Mouse (Mus musculus) kidney, adult 9 months (tissue): Measurements from ENCODE around the gene Ppm1l.
"Not testable (repeated sequence)": the region's sequence is repeated elsewhere in the genome, so short reads cannot be mapped to it uniquely, and the experiment has no call there.

Source experiments
- DNase-seq: peaks from one replicate; pipeline ENCODE4 v3.0.0; 2022

The Ppm1l gene

DNA sequence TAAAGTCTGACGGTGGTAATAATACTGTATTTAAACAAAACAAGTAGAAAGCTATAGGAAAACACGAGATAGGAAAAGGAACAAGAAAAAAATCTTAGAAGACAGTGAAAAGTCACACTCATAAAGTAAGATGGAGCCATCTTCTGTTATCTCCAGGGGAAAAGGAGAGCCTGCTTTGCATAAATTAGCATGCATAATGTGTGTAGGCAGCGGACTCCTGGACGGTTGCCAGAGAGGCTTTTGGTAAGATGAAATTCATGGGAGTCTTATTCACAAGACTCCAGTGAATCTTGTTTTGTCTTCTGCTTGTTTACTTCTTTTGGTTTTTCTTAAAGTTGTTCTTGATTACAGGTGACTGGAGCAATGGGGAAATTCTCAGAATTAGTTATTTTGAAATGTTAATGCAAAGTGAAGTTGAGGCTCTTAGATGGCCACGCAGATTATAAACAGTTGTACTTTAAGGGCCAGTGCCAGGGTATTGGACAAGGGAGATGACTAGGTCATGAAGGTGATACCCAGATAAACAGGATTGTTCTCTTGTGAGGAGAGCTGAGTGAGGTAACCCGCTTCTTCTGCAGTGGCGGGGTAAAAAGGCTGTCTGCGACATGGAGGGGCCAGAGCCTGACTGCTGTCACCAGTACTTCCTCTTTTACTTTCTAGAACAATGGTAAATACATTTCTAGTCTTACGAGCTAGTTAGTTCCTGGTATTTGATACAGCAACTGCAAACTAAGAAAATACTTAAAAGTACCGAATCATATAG lies 57.1 kb downstream of the Ppm1l start:
- DNase-seq, result no peak

DNA sequence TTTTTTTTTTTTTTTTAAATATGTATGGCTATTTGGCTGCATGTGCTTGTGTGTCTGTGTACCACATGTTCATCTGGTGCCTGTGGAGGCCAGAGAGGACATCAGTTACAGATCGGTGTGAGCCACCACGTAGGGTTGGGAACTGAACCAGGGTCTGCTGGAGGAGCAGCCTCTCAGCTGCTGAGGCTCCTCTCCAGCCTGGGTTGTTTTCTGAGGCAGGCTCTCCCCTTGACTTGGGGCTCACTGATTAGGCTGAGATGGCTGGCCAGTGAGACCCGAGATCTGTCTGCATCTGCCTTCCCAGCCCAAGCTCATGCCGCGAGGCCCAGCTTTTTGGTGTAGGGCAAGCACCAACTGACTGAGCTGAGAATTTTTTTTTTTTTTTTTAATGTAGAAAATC lies 57.9 kb downstream of the Ppm1l start:
- DNase-seq, result no peak

DNA sequence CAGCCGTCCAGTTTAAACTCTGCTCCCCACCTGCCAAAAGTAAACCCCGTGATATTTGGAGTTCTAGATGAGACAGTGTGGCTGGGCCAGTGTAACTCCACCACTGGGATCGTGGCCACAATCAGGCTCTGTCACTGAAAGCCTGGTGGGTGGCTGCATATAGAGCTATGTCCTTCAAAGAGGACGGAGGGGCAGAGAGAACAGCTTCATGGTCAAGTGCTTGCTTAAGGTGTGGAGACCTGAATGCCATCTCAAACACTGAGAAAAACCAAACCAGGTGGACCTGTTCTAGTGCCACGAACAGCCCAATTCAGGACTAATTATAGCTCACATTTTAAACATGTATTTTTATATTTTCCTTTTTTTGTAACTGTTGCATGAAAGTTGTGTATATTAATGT lies 58.3 kb downstream of the Ppm1l start:
- no peak for DNase-seq

DNA sequence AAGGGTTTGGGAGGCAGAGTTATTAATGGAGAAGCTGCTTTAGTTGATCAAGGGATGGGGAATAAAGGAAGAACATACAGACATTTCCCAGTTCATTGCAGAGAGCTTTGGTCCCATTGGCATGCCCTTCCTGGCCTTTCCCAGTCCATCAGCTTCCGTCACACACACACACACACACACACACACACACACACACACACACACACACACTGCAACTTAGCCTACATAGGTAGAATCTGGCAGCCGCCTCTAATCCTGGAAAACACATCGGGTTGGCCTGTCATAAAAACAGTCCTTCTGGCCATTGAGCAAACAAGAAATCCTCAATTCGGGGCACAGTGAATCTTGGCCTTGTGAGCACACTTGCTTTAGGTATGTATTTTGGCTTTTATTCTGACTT lies 64.6 kb downstream of the Ppm1l start:
- DNase-seq, result no peak

DNA sequence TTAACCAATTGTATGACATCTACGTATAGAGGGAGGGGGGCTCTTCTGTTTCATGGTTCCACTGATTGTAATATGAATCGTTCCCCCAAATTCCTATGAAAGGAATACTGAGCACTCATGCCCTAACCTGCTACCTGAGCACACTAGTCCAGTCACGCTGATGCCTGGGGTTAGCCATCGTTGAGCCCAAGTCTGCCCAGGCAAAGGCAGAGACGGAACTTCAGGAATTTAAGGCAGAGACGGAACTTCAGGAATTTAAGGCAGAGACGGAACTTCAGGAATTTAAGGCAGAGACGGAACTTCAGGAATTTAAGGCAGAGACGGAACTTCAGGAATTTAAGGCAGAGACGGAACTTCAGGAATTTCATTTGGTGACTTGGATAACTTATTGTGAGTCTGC lies 75.2 kb downstream of the Ppm1l start:
- not testable (repeated sequence) for DNase-seq

DNA sequence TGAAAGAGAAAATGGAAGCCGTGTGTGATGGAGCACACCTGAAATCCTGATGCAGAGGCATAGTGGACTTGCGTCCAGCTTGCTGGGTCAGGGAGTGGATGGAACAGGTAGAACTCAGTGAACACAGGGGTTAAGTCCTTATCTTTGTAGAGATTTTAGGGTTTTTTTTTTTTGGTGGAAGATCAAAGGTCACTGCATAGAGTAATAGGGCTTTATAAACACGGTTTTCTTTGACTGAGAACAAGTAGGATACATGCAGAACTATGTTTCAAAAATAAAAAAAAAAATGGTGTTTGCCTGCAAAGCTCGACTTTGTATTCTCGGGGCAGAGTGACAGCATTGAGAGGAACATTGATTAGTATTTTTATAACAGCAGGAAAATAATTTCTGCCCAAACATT lies 75.6 kb downstream of the Ppm1l start:
- DNase-seq, result no peak

DNA sequence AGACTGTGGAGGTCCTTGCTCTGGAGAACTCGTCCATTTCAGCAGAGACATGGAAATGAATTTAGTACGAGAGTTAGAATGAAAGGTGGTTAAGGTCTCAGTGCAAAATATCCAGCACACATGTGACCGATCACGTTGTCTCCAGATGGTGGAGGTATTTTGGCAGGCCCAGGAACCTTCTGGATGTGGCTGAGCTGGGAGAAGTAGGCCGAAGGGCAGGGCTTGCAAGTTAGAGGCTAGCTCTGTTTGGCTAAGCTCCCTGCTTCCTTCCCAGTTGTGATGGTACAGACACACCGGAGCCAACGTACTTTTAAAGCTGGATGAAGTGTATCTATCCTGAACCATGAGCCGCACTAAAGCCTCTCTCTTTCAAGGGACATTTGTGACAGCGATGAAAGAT lies 76.4 kb downstream of the Ppm1l start:
- DNase-seq, result no peak

DNA sequence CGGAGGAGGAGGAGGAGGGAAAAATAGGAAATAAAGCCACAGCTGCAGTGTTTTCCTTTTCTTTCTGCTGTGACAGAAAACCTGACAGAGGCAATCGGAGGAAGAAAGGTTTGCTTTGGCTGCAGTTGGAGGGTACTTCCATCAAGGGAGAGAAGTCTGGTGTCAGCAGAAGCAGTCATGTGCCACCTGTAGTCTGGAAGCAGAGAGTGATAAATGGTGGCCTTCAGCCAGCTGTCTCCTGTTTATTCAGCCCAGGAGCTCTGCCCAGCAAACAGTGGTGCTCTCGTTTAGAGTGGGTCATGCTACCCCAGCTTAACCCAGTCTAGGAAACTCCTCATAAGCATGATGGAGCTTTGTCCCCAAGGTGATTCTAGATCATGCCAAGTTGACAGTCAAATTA lies 77.3 kb downstream of the Ppm1l start:
- DNase-seq, result no peak

DNA sequence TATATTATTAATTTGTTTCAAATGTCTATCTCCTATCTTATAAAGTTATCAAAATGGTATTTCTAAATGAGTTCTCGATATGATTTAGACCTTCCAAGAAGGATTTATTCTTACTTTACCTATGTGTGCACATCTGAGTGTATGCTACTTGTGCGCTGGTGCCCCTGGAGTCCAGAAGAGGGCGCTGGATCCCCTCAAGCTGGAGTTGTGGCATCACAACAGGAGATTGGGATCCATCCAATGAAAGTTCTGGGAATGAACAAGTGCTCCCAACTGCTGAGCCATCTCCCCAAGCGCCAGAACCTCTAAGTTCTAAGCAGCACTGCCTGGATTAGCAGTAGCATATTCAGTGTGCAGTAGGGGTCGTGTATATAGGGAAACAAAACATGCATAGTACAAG lies 78.4 kb downstream of the Ppm1l start:
- DNase-seq, result no peak

DNA sequence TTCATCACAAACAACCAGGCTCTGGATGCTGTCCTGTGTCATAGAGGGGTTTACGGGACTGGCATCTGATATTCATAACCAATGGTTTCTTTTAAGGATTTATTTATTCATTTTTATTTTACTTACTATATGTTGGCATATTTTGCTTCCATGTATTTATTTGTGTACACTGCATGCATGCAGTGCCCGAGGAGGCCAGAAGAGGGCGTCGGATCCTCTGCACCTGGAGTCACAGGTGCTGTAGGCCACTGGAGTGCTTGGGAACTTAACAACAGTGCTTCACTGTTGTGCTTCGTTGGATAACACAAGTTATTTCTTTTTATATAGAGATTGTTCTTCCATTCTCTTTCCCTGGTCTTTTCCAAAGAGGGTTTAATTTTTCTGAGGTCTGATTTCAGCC lies 81.1 kb downstream of the Ppm1l start:
- no peak for DNase-seq

DNA sequence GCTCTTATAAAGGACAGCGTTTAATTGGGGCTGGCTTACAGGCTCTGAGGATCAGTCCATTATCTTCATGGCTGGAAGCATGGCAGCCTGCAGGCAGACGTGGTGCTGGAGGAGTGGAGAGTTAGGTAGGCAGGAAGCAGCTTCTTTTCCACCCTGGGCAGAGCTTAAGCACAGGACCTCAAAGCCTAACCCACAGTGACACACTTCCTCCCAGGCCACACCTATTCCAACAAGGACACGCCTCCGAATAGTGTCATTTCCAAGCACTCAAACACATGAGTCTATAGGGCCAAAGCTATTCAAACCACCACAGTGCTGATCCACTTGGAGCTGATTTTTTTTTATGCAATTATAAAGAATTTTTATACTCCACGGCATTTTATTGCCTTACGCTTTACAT lies 82.7 kb downstream of the Ppm1l start:
- no peak for DNase-seq

DNA sequence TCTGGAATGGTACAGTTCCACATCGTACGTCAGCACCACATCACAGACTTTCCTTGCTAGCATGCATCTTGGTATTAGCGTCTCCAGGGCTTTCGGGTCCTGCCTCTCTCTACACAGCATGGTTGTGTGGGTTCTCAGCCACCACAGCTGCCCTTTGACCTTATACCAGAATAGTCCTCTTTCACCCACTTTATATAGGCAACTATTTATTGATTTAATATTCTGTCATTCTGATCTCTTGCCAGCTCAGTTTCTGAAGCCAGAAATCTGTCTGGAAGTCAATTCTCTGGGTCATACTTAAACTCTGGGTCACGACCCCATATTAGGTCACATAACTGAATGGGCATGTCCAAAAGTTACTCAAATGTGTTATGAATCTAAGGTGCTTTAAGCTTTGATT lies 86.5 kb downstream of the Ppm1l start:
- no peak for DNase-seq

DNA sequence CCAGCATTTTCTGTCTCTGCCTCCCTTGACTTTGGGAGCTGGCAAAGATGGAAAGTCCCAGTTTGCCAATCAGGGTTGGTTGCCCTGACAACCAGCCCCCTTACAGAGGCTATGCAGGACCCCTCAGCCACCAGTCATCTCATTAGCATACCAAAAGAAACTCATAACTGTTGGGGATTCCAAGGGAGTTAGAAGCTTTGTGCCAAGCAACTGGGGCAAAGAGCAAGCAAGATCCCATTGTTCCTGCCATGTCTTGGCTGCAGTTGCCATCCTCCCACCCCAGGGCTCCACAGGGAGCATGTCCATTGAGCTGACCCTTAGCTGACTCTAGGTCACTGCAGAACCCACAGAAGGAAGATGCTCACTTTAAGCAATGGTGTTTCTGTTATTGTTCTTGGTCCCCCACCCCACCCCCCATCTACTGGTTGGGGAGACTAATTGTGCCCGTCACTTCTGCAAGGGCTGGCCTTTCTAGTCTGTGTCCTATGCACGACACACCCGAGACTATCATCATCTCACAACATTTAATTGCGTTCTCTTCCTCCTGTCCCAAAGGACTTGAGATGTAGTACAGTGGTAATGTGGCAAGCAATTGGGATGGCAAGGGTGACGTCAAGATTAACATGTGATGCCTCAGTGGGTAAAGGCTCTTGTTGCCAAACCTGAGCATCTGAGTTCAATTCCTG lies 89.7 kb downstream of the Ppm1l start:
- DNase-seq, result no peak

DNA sequence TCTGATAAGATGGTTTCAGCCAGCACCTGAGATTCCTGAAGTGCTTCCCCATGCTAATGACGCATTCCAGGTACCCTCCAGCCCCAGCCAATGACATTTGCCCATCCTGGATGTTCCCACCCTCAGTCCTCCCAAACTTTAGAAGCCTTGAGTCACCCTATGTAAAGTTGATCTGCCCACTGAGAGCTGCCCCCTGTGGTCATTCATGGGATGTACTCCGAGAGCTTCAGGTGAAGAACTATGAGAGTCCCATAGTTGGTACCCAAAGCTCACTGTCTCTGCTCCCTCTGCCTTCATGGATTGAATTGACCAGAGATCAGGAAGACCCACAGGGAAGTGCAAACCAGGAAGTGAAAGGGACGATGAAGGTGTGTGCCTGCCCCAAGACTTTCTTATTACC lies 91.4 kb downstream of the Ppm1l start:
- DNase-seq, result no peak

DNA sequence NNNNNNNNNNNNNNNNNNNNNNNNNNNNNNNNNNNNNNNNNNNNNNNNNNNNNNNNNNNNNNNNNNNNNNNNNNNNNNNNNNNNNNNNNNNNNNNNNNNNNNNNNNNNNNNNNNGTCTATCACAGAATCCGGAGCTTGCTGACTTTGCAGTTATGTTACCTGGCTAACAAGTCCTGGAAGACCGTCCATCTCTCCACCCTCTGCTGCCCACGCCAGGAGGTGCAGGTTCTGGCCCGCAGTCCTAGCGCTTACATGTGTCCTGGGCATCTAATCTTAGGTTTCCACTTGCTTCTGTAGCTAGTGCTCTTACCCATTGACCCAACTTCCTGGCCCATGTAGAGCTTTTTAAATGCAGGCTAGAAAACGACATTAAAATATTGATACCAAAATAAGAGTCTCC lies 99.5 kb downstream of the Ppm1l start:
- peak; percentile 1 for DNase-seq

DNA sequence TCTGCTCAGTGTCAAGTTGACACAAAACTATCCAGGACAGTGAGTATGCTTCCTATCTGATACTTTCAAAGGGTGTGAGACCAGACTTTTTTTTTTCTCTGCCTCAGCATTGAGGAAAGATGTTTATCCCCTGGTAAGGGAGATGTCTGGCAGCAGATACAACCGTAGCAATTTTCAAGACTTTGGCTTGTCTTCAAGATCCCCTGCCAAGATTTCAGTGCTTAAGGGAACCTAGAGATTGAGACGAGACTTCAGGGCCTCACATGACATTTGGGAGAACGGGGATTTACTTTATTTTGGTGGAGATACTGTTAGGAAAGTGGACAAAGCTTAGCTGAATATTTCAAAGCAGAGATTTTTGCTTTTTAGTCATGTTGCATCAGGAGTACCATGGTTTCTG lies 106.1 kb downstream of the Ppm1l start:
- DNase-seq, result no peak

DNA sequence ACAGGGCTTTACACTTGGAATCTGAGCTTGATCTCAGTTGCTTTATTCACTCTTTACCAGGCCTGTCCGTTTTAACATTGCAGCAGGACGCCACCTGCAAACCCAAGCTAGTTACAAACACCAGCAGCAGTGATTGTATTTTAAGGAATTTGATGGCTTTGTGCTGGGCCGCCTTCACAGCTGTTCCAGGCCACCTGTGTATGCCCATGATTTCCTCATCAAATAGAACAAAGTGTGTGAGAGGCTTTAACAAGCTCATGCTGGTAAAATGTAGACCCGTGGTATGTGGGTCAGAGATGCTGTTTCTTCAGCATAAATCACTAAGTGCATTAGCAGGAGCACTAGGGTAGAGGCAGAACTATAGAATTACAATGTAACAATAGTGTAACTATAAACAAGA lies 106.7 kb downstream of the Ppm1l start:
- DNase-seq, result no peak

DNA sequence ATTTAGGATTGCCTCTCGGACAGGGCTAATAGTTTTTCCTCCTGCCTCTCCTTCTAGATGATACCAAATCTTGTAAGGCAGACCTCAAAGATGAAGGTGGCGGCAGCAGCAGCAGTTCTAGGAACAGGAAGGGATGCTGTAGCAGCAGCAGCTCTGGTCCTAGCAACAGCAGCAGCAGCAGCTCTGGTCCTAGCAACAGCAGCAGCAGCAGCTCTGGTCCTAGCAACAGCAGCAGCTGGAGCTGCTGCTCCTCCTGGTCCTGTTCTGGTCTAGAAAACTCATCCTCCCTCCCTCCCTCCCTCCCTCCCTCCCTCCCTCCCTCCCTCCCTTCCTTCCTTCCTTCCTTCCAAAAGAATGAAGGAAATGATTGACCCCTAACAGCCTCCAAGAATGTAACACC lies 108.1 kb downstream of the Ppm1l start:
- DNase-seq, result not testable (repeated sequence)

DNA sequence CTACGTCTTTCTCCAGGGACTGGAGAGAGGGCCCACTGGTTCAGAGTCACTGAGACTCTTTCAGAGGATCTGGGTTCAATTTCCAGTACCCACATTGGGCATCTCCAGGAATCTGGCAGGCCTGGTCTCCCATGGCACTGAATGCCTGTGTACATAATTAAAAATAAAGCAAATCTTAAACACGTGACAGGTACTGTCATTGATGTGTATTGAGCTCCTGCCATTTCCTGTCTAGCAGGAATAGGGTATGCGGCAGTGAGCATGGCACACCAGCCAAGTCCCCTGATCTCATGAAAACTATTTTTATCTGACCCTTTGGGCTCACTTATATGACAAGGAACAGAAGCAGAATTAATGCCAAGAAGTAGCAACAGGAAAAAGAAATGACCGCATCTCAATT lies 110.6 kb downstream of the Ppm1l start:
- DNase-seq, result no peak

DNA sequence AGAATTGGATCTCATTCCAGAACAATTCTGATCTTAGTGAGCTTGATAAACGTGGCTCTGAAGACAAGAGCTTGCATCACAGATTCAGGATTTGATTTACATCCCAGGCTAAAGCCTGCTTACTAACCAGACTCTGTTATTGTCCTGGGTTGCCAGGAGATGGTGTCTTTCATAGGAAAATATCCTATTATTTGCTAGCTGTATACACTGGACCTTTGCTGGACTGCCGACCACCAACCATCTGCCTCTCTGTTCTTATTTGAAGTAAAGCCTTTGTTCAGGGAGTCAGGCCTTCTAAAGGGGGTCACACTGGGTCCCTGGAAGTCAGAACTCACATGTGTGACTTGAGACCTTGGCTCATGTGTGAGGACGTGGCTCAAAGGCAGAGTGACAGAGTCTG lies 111.6 kb downstream of the Ppm1l start:
- no peak for DNase-seq

DNA sequence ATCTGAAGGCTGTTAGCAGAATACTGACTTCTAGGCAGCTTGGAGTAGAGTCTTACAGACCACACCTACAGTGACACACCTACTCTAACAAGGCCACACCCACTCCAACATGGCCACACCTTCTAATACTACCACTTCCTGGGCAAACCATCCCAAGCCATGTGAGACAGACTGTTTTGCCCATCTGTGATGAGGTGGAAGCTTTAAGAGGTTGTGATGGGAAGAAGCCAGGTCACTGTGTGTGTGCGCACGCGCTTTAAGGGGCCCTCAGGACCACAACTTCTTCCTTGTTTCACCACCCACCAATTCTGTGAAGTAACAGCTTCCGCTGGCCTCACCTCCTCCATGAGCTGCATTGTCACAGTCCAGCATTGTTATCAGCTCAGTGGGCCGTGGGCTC lies 112.7 kb downstream of the Ppm1l start:
- DNase-seq, result no peak

DNA sequence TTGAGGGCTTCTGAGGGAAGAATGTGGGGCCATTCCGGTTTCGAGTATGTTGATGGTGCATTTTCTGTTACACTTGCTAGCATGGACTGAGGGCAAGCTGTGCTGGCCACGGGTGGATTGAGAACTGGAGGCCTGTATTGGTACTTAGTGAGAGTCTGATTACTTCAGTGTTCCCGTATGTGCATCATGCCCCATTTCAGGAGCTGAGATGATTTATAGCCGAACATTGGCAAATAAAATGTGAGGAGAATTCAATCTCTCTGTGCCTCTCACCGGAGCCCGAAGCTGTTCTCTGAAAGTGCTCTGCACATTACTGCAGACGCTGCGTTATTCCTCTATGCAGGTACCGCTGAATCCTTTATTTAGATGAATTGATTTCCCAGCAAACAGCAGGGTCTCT lies 116.9 kb downstream of the Ppm1l start:
- no peak for DNase-seq

DNA sequence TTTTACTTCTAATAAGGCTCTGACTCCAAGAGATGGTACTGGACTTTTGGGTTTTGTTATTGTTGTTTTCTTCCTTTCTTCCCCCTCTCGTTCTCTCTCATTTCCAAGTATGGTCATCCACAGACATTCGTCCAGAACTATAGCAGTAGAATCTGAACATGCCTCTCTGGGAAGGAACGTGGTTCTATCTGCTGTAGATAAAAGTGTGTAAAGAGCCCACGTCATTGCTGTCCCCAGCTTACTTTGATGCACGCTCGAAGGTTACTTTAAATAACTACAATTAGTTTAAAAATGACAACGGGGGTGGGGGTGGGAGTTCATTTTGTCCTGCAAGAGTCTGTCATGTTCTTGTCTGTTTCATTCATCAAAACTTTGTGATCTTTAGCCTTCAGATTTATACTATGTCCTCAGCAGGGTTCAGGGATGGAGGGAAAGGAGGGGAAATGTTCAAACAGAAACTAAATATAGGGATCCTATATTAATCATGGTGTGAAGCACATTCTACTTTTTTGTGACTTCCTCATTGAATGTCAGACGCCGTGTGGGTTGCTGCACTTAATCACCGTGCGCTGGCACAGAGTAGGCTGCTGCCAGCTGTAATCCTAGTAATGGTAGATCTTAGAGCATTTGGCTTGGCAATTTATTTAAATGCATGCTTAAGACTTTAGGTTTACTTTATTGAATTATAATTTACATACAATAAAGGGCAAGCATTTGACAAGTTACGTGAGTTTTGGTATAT lies 122.3 kb downstream of the Ppm1l start:
- no peak for DNase-seq

DNA sequence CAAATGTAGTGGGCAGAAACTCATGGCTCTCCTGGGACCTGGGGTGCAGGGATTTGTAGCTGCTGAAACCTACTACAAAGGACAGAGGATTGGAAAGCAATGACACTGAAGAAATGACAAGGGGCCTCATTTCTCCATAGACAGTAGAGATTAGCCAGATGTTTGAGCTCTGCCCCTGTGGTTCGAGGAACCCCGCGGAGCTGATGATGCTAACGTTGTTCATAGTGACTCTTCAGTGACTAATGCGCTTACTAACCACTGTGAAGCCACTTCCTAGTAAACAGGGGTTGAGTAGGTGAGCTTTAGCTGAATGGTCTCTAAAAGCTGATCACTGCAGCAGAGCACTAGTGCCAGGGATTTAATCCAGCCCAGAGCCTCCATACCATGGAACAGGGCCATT lies 124.1 kb downstream of the Ppm1l start:
- DNase-seq, result no peak
